In the genomic region with DNA sequence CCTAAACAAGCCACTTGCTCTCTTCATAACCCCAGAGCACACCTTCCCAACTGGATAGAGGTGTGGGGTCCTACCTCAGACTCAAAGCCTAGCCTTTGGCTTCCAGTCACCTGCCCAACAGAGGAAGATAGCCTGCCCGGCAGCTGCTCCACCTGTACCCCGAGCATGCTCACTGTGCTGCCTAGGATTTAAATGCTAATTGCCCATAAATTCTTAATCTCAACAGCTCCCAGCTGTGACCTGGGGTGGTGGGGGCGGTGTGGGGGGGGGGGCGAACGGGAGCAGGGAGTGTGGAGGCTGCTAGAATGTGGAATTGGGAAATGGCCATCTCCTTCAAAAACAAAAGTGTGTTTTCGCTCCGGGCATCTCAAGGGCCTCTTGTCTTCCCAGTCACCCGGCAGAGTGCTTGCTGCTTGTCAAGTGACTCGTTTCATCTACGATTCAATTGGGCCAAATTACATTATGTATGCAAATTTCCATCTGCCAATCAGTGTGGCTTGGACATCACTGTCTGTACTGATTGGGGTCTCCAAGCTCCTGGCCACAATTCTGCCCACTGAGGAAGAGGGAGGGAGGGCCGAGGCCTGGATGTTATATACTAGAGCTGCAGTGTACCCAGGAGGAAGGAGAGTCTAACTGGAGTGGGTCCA, we compare ENCODE assay signal across 11 mouse cellular contexts.
A peak's percentile ranks its signal among the peaks of the same experiment; 100 is the strongest.
DNase-seq lines count a peak whose midpoint lies in the region; ATAC-seq and TF ChIP-seq lines count a peak whose summit lies in the region.
"Had no signal": no experiment of that assay in that cellular context is flagged by ENCODE, and none has a peak within 500 bp of the region (broad histone marks: within the 10 kb centered on the region; RNA-seq: fewer than 3 reads in every experiment).

No protein-coding gene starts in this region.

- DNase-seq in embryonic facial prominence, embryonic 14.5 days (ENCODE audit: low spot score) = peak; percentile 13
- DNase-seq in forebrain, postnatal 0 days = no peak
- peak; percentile 74 for DNase-seq in midbrain, postnatal 0 days (ENCODE audit: low spot score)
- DNase-seq in kidney, postnatal 36 days = no peak
- DNase-seq in left cerebral cortex, adult 18-20 months (ENCODE audit: low spot score in 2 of 2) = no peak
- no peak for DNase-seq in gastrocnemius, postnatal 25 days
- no peak for DNase-seq in left cerebral cortex, postnatal 25 days (ENCODE audit: low spot score in 2 of 2)
- DNase-seq: heart, postnatal 4 days; thymus, postnatal 25 days had no signal

- ATAC-seq in embryonic facial prominence, embryonic 14.5 days (ENCODE audit: low read depth) = no peak
- ATAC-seq in forebrain, postnatal 0 days = peak; percentile 63
- peak; percentile 65 for ATAC-seq in lung, embryonic 16.5 days (ENCODE audit: low read depth)
- 0 out of 2 replicates have a peak, but pooled peaks have one; percentile 31 for ATAC-seq in midbrain, postnatal 0 days (ENCODE audit: low FRiP score)

- H3K4me3 ChIP-seq in embryonic facial prominence, embryonic 14.5 days (ENCODE audit: low read depth, low read length) = no peak overlapping the region
- no peak overlapping the region for H3K4me3 ChIP-seq in forebrain, postnatal 0 days (ENCODE audit: low read depth, low read length)
- H3K4me3 ChIP-seq in lung, embryonic 16.5 days (ENCODE audit: low read length) = no peak overlapping the region
- no peak overlapping the region for H3K4me3 ChIP-seq in midbrain, postnatal 0 days (ENCODE audit: low read depth, low read length)
- H3K4me3 ChIP-seq: megakaryocyte, embryonic 14.5 days had no signal

- peaks cover 11% of the 10 kb centered on the region for H3K4me1 ChIP-seq in embryonic facial prominence, embryonic 14.5 days (ENCODE audit: control insufficient read depth, insufficient read depth, low read length)
- H3K4me1 ChIP-seq in forebrain, postnatal 0 days (ENCODE audit: insufficient read depth) = no peaks in the 10 kb centered on the region
- peaks cover 29% of the 10 kb centered on the region for H3K4me1 ChIP-seq in lung, embryonic 16.5 days (replicated peaks; ENCODE audit: control insufficient read depth, insufficient read depth, low read length)
- 0 out of 2 replicates have a peak, but pooled peaks cover 4% of the 10 kb centered on the region for H3K4me1 ChIP-seq in midbrain, postnatal 0 days (ENCODE audit: insufficient read depth, low read length)
- H3K4me1 ChIP-seq: megakaryocyte, embryonic 14.5 days had no signal

- no peak overlapping the region for H3K27ac ChIP-seq in embryonic facial prominence, embryonic 14.5 days (replicated peaks; ENCODE audit: low read depth, low read length)
- H3K27ac ChIP-seq in forebrain, postnatal 0 days (ENCODE audit: low read depth, low read length) = no peak overlapping the region
- peak overlapping the region; percentile 88 for H3K27ac ChIP-seq in lung, embryonic 16.5 days (ENCODE audit: low read length)
- H3K27ac ChIP-seq in midbrain, postnatal 0 days (ENCODE audit: low read depth, low read length) = no peak overlapping the region

- H3K36me3 ChIP-seq in embryonic facial prominence, embryonic 14.5 days (ENCODE audit: control insufficient read depth, insufficient read depth, low read length) = no peaks in the 10 kb centered on the region
- H3K36me3 ChIP-seq in forebrain, postnatal 0 days (ENCODE audit: insufficient read depth) = no peaks in the 10 kb centered on the region
- no peaks in the 10 kb centered on the region for H3K36me3 ChIP-seq in lung, embryonic 16.5 days (ENCODE audit: control insufficient read depth, insufficient read depth, low read length)
- H3K36me3 ChIP-seq in midbrain, postnatal 0 days (ENCODE audit: insufficient read depth, low read length) = no peaks in the 10 kb centered on the region

- no peak overlapping the region for H3K9ac ChIP-seq in embryonic facial prominence, embryonic 14.5 days (ENCODE audit: low read depth, low read length)
- no peak overlapping the region for H3K9ac ChIP-seq in forebrain, postnatal 0 days
- H3K9ac ChIP-seq in lung, embryonic 16.5 days (ENCODE audit: low read length) = no peak overlapping the region
- H3K9ac ChIP-seq in midbrain, postnatal 0 days (replicated peaks; ENCODE audit: low read length, poor library complexity, severe bottlenecking) = 0 out of 2 replicates have a peak overlapping the region, but pooled peaks have one; percentile 8

- intact Hi-C loops in left cerebral cortex, postnatal 25 days (cut with DNase I) = no loop called here

- no peak for TF ChIP-seq CTCF in forebrain, postnatal 0 days (IDR thresholded peaks at IDR 0.05; ENCODE audit: low read depth)
- TF ChIP-seq CTCF in midbrain, postnatal 0 days (IDR thresholded peaks at IDR 0.05) = no peak

- H3K4me2 ChIP-seq in embryonic facial prominence, embryonic 14.5 days (ENCODE audit: low read depth, low read length) = no peak overlapping the region
- H3K4me2 ChIP-seq in forebrain, postnatal 0 days (ENCODE audit: low read depth) = no peak overlapping the region
- H3K4me2 ChIP-seq in lung, embryonic 16.5 days (ENCODE audit: low read depth, low read length) = no peak overlapping the region
- H3K4me2 ChIP-seq in midbrain, postnatal 0 days (ENCODE audit: low read depth, low read length, poor library complexity, severe bottlenecking) = no peak overlapping the region

- no peaks in the 10 kb centered on the region for H3K27me3 ChIP-seq in embryonic facial prominence, embryonic 14.5 days (replicated peaks; ENCODE audit: control insufficient read depth, insufficient read depth, low read length)
- no peaks in the 10 kb centered on the region for H3K27me3 ChIP-seq in forebrain, postnatal 0 days (ENCODE audit: insufficient read depth, low read length)
- no peaks in the 10 kb centered on the region for H3K27me3 ChIP-seq in lung, embryonic 16.5 days (ENCODE audit: control insufficient read depth, insufficient read depth, low read depth, low read length)
- H3K27me3 ChIP-seq in midbrain, postnatal 0 days (ENCODE audit: insufficient read depth, low read length) = no peaks in the 10 kb centered on the region

- no peaks in the 10 kb centered on the region for H3K9me3 ChIP-seq in embryonic facial prominence, embryonic 14.5 days (ENCODE audit: control insufficient read depth, low read length)
- no peaks in the 10 kb centered on the region for H3K9me3 ChIP-seq in forebrain, postnatal 0 days (ENCODE audit: low read length)
- H3K9me3 ChIP-seq in lung, embryonic 16.5 days (ENCODE audit: control insufficient read depth, low read length) = no peaks in the 10 kb centered on the region
- no peaks in the 10 kb centered on the region for H3K9me3 ChIP-seq in midbrain, postnatal 0 days (ENCODE audit: low read length)
- H3K9me3 ChIP-seq: megakaryocyte, embryonic 14.5 days had no signal

- 40% methylated on average over 9 of the region's 11 CpGs for WGBS in embryonic facial prominence, embryonic 14.5 days
- 14% methylated on average over 11 of the region's 11 CpGs for WGBS in forebrain, postnatal 0 days
- 39% methylated on average over 11 of the region's 11 CpGs for WGBS in lung, embryonic 16.5 days
- 25% methylated on average over 9 of the region's 11 CpGs for WGBS in midbrain, postnatal 0 days

Comparison
In these comparisons a context has a peak if more than half of its experiments do, and no peak if none do; other contexts are left out.
1. DNase-seq: peak in embryonic facial prominence, embryonic 14.5 days (single experiment) and midbrain, postnatal 0 days (single experiment); none in forebrain, postnatal 0 days (single experiment), kidney, postnatal 36 days (0 of 2), left cerebral cortex, adult 18-20 months (0 of 2), gastrocnemius, postnatal 25 days (single experiment) and left cerebral cortex, postnatal 25 days (0 of 2).